8 mouse cellular contexts compared by ENCODE assay signal in the genomic region with DNA sequence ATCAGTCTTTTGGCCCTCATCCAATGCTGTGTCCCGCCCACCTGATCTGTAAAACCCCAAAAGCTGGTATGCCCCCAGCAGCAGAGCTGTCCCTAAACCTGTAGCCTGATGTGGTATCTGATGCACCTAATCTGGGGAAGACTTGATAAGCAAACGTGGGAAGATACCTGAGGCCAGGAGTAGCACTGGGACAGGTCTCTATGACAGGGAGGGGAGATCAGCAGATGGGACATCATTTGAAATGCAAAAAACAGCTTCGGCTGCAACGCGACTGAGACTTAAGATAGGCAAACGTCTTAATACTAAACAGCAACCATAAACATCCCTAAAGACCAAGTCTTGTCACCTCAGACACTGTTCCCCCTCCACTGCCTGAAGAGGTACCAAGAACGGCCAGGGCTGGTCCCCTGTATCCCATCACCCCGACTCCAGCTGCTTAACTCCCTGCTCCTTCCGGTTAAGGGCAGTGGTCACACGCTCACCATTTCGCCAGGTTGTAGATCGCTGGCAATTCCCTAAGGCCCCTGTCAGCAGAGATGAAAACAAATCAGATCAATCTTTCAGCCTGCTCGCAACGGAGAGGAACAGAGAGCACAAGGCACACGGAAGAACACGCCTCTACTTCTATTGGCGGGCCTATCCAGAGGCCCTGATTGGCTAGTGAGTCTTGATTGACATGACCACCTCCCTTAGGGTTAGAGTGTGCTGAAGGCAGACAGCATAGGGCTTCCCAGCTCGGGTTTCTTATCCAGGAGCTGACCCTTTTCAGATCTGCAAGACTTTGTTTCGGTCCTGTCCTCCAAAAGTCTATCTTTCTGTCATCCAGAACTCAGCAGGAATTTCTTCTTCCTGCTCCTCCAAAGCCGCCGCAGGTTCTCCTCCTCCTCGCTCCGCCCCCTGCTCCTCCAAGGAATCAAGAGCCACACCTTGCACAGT. TPM values are rescaled to one million over a fixed set of nuclear protein-coding genes. Genes with fewer than 3 reads are reported as not detected.
DNase-seq lines count a peak whose midpoint lies in the region; ATAC-seq and TF ChIP-seq lines count a peak whose summit lies in the region.
"Not testable (repeated sequence)": the region's sequence is repeated elsewhere in the genome, so short reads cannot be mapped to it uniquely, and the experiment has no call there.

A gene (minus strand): TSS at position 610 of the 936 bp plus-strand sequence.

- TF ChIP-seq CTCF in olfactory bulb, adult 2 months (IDR thresholded peaks at IDR 0.05; ENCODE audit: insufficient read depth, low read depth, low read length), result not testable (repeated sequence)

- H3K4me1 ChIP-seq in hindbrain, embryonic 12.5 days; lung, embryonic 15.5 days; olfactory bulb, adult 2 months (ENCODE audit: control insufficient read depth, insufficient read depth, low read length): not testable (repeated sequence)

- H3K36me3 ChIP-seq in hindbrain, embryonic 12.5 days; lung, embryonic 15.5 days: not testable (repeated sequence)

- peak; percentile 50 for DNase-seq in MN1 (ENCODE audit: low spot score)
- peak; percentile 67 for DNase-seq in cerebellum, adult 9-11 months
- DNase-seq in frontal cortex, adult 2 months (ENCODE audit: extremely low spot score in 1 of 2, low spot score in 1 of 2), result peak; percentile 32 to 67
- peak; percentile 50 for DNase-seq in layer of hippocampus, adult 9-11 months
- DNase-seq in thymus, adult 18-20 months, result peak; percentile 9 to 35

- not testable (repeated sequence) for H3K9me3 ChIP-seq in hindbrain, embryonic 12.5 days (replicated peaks); lung, embryonic 15.5 days

- H3K27ac ChIP-seq in hindbrain, embryonic 12.5 days; lung, embryonic 15.5 days; olfactory bulb, adult 2 months (ENCODE audit: insufficient read depth, low read depth, low read length): not testable (repeated sequence)

- peak within 1 kb of the TSS; percentile 54 for H3K9ac ChIP-seq in hindbrain, embryonic 12.5 days
- H3K9ac ChIP-seq in lung, embryonic 15.5 days, result peak within 1 kb of the TSS; percentile 55

- H3K4me2 ChIP-seq in hindbrain, embryonic 12.5 days (replicated peaks), result peak within 1 kb of the TSS; percentile 65
- peak within 1 kb of the TSS; percentile 79 for H3K4me2 ChIP-seq in lung, embryonic 15.5 days

- WGBS in hindbrain, embryonic 12.5 days, result 7% methylated on average over 23 of the region's 23 CpGs
- 4% methylated on average over 23 of the region's 23 CpGs for WGBS in lung, embryonic 15.5 days
- WGBS in olfactory bulb, adult 2 months, result 5% methylated on average over 23 of the region's 23 CpGs

- not testable (repeated sequence) for H3K27me3 ChIP-seq in hindbrain, embryonic 12.5 days; lung, embryonic 15.5 days

- TF ChIP-seq POLR2A in olfactory bulb, adult 2 months (IDR thresholded peaks at IDR 0.05; ENCODE audit: insufficient read depth, low read depth, low read length), result not testable (repeated sequence)

- ATAC-seq in hindbrain, embryonic 12.5 days (ENCODE audit: low FRiP score), result peak; percentile 100
- ATAC-seq in lung, embryonic 15.5 days (ENCODE audit: borderline replicate concordance, extremely low read depth, low FRiP score, low TSS enrichment), result peak; percentile 98

- H3K4me3 ChIP-seq in hindbrain, embryonic 12.5 days, result peak within 1 kb of the TSS; percentile 46
- peak within 1 kb of the TSS; percentile 55 for H3K4me3 ChIP-seq in lung, embryonic 15.5 days
- peak within 1 kb of the TSS; percentile 58 for H3K4me3 ChIP-seq in olfactory bulb, adult 2 months (ENCODE audit: insufficient read depth, low read depth, low read length)

RNA-seq across cellular contexts. Expression of the gene that starts here (rescaled TPM):
- polyA plus RNA-seq in frontal cortex, adult 2 months (2012; rRNA removed), result 2.7 and 3.0 TPM in 2 replicates
- polyA plus RNA-seq in hindbrain, embryonic 12.5 days (2016; fragmentation: Nextera tagmentation; extraction: Ambion mirVana), result 11.2 and 12.8 TPM in 2 replicates
- polyA plus RNA-seq in lung, embryonic 15.5 days (2015; fragmentation: Nextera tagmentation; extraction: Ambion mirVana), result 11.6 and 13.7 TPM in 2 replicates
- not detected in 2 replicates for polyA plus RNA-seq in olfactory bulb, adult 2 months (2012; ENCODE audit: insufficient read depth, insufficient read length, low replicate concordance, missing spikeins)
